Mouse (Mus musculus): Measurements from ENCODE around the gene Slitrk4.

Slitrk4 gene

GRCm38 (mm10) chrX:64276290-64277125, at the start of gene Slitrk4:
TSS of gene Slitrk4 (minus strand) at chrX:64276996.
- in situ Hi-C loops (cut with MboI, MseI): no loop called here

- in situ Hi-C loops (cut with MboI, MseI): no loop called here
These were observed 42.7 kb upstream of the Slitrk4 start for GRCm38 (mm10) chrX:64319501-64319900.

DNA sequence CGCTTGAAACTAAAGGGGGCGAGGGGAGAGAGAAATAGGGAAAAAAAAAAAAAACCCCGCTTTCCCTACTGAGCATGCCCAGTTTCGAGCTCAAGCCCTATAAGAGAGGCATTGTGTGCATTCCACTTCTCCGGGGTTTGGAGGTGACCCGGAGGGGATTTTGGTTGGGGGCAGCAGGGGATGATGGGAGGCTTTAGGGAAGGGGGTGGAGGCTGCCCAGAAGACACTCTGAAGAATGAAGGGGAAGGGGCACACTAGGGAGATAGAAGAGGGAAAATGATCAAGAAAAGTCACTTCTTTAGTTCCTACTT, 1.1 kb upstream of the Slitrk4 start:
- in situ Hi-C loops (cut with MboI, MseI): no loop called here

GRCm38 (mm10) chrX:64277126-64277990, 562 bp upstream of the Slitrk4 start:
- in situ Hi-C loops (cut with MboI, MseI): no loop called here

DNA sequence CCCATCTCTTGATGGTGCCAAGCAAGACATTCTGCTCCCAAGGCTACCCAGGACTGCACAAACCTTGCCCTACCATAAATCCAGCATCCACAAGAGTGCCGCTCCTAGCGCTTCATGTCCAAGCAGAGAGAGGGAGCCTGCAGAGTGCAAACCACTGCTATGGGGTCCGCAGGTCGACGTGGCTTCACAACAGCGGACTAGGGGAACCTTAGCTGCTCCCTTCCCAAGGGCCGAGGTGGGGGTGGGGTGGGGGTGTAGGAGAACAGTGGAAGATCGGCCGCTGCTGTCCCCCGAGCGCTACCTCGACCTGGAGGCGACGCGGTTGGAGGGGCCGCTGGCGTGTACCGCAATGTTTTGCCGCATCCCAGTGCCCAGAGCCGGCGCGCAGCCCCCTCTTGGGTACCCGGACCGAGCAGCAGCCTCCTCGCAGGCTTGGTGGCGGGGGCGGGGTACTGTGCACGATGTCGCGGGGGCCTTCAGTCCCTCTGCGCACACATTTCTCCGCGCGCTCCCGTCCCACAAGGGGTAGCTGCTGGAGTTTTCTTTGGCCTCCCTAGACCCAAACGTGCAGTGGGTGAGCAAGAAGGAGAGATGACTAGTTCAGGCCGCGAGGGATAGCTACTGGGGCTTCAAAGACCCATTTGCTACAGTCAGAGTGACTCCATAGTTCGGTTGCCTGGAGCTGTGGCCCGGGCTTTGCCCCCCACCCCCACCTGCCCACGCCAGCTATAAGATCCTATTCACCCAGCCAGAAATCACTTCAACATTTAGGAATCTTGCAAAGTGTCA, 1.1 kb downstream of the Slitrk4 start:
- in situ Hi-C loops (cut with MboI, MseI): no loop called here

GRCm38 (mm10) chrX:64263481-64263880, 13.3 kb downstream of the Slitrk4 start:
- in situ Hi-C loops (cut with MboI, MseI): no loop called here
